Mouse (Mus musculus) C2C12 (cell line): Measurements from ENCODE around the gene Wfdc3. TPM values are rescaled to one million over a fixed set of nuclear protein-coding genes. Genes with fewer than 3 reads are reported as not detected.

ENCODE experiments used
- H3K27me3 ChIP-seq: one replicate; pipeline ENCODE4 v1.6.1; 2011; ENCODE audit not compliant: control insufficient read depth, insufficient read depth, insufficient read length
- H3K36me3 ChIP-seq: one replicate; pipeline ENCODE4 v1.6.1; 2011; ENCODE audit not compliant: control insufficient read depth, insufficient read depth
- H3K4me3 ChIP-seq: one replicate; pipeline ENCODE4 v1.5.1; 2011; ENCODE audit warnings: mild to moderate bottlenecking, control low read depth; ENCODE audit not compliant: poor library complexity, insufficient read depth, severe bottlenecking
- H3K79me2 ChIP-seq: one replicate; pipeline ENCODE4 v1.6.1; 2011; ENCODE audit not compliant: control insufficient read depth, insufficient read depth
- H3K79me3 ChIP-seq: one replicate; pipeline ENCODE4 v1.6.1; 2011; ENCODE audit warnings: low read depth, control low read depth
- H3ac ChIP-seq: one replicate; pipeline ENCODE3; 2011; ENCODE audit warnings: low read depth; ENCODE audit not compliant: control insufficient read depth, insufficient read length
- CEBPB ChIP-seq: IDR thresholded peaks from one replicate; pipeline ENCODE4 v1.6.1; 2011; ENCODE audit warnings: low read depth, mild to moderate bottlenecking, control low read depth, moderate library complexity
- CTCF ChIP-seq: IDR thresholded peaks from one replicate; pipeline ENCODE4 v1.5.1; 2011; ENCODE audit not compliant: control insufficient read depth, insufficient read depth, insufficient read length
- FOSL1 ChIP-seq: IDR thresholded peaks from one replicate; pipeline ENCODE4 v1.8.0; 2011; ENCODE audit warnings: mild to moderate bottlenecking, low read length; ENCODE audit not compliant: poor library complexity, insufficient read depth, severe bottlenecking
- MAX ChIP-seq: IDR thresholded peaks from one replicate; pipeline ENCODE4 v1.6.1; 2011; ENCODE audit warnings: mild to moderate bottlenecking, control low read depth
- MYOD1 ChIP-seq: IDR thresholded peaks from one replicate; pipeline ENCODE4 v1.6.1; 2011; ENCODE audit warnings: low read depth; ENCODE audit not compliant: control insufficient read depth, insufficient read length
- MYOG ChIP-seq: IDR thresholded peaks from one replicate; pipeline ENCODE4 v1.6.1; 2011; ENCODE audit not compliant: control insufficient read depth, insufficient read length; ENCODE audit errors: extremely low read depth
- USF1 ChIP-seq: IDR thresholded peaks from one replicate; pipeline ENCODE4 v1.6.1; 2011; ENCODE audit warnings: low read depth, mild to moderate bottlenecking, control low read depth, moderate library complexity
- polyA plus RNA-seq: library from polyadenylated mRNA; unstranded; fragments of >200 nt; fragmentation: generic; extraction: Trizol; gene quantifications from one replicate; pipeline ENCODE4 v1.2.1, GENCODE M21; 2012; ENCODE audit warnings: missing spikeins

Wfdc3 gene
- polyA plus RNA-seq, 1 experiment, result 0.13 TPM

- no peak overlapping the region for H3ac ChIP-seq
- no peaks in the 10 kb centered on the region for H3K79me3 ChIP-seq
- H3K79me2 ChIP-seq, result no peaks in the 10 kb centered on the region
- H3K4me3 ChIP-seq, result no peak overlapping the region
- H3K36me3 ChIP-seq, result no peaks in the 10 kb centered on the region
- H3K27me3 ChIP-seq, result peaks cover 5% of the 10 kb centered on the region
- TF ChIP-seq MYOD1 (no peak), MYOG (no peak), MAX (no peak), FOSL1 (no peak), USF1 (no peak), CEBPB (no peak), CTCF (no peak)
Observed at GRCm38 (mm10) chr2:164737377-164738090, 8.2 kb downstream of the Wfdc3 start.

GRCm38 (mm10) chr2:164735446-164735845 is 10.3 kb downstream of the Wfdc3 start:
- Histone ChIP-seq H3K79me2 (no peaks in the 10 kb centered on the region), H3K4me3 (no peak overlapping the region), H3K27me3 (peaks cover 8% of the 10 kb centered on the region), H3K36me3 (no peaks in the 10 kb centered on the region), H3ac (no peak overlapping the region), H3K79me3 (no peaks in the 10 kb centered on the region)
- no peak for TF ChIP-seq MAX
- TF ChIP-seq MYOG, result no peak
- TF ChIP-seq MYOD1, result no peak
- TF ChIP-seq USF1, result no peak
- no peak for TF ChIP-seq FOSL1
- no peak for TF ChIP-seq CTCF
- TF ChIP-seq CEBPB, result no peak

GRCm38 (mm10) chr2:164734839-164735238 is 10.9 kb downstream of the Wfdc3 start:
- no peak overlapping the region for H3K4me3 ChIP-seq
- H3K27me3 ChIP-seq, result peaks cover 8% of the 10 kb centered on the region
- H3K79me3 ChIP-seq, result no peaks in the 10 kb centered on the region
- no peak overlapping the region for H3ac ChIP-seq
- H3K79me2 ChIP-seq, result no peaks in the 10 kb centered on the region
- no peak for TF ChIP-seq MYOD1
- no peak for TF ChIP-seq FOSL1
- TF ChIP-seq CTCF, result no peak
- TF ChIP-seq MYOG, result no peak
- TF ChIP-seq MAX, result no peak
- TF ChIP-seq USF1, result no peak
- no peak for TF ChIP-seq CEBPB
- H3K36me3 ChIP-seq, result no peaks in the 10 kb centered on the region

- peaks cover 13% of the 10 kb centered on the region for H3K27me3 ChIP-seq
- H3K36me3 ChIP-seq, result no peaks in the 10 kb centered on the region
- no peak overlapping the region for H3ac ChIP-seq
- H3K4me3 ChIP-seq, result no peak overlapping the region
- H3K79me3 ChIP-seq, result no peaks in the 10 kb centered on the region
- no peaks in the 10 kb centered on the region for H3K79me2 ChIP-seq
- TF ChIP-seq CTCF (no peak), CEBPB (no peak), FOSL1 (no peak)
Observed at GRCm38 (mm10) chr2:164733259-164733658, 12.5 kb downstream of the Wfdc3 start.

GRCm38 (mm10) chr2:164731719-164732118 is 14.0 kb downstream of the Wfdc3 start:
- no peak overlapping the region for H3K4me3 ChIP-seq
- H3K27me3 ChIP-seq, result peaks cover 16% of the 10 kb centered on the region
- no peak overlapping the region for H3ac ChIP-seq
- H3K36me3 ChIP-seq, result no peaks in the 10 kb centered on the region
- no peaks in the 10 kb centered on the region for H3K79me3 ChIP-seq
- H3K79me2 ChIP-seq, result no peaks in the 10 kb centered on the region
- no peak for TF ChIP-seq FOSL1
- no peak for TF ChIP-seq CTCF
- no peak for TF ChIP-seq MYOG
- no peak for TF ChIP-seq USF1
- TF ChIP-seq MAX, result no peak
- TF ChIP-seq MYOD1, result no peak
- no peak for TF ChIP-seq CEBPB

- H3ac ChIP-seq, result no peak overlapping the region
- no peak overlapping the region for H3K4me3 ChIP-seq
- no peaks in the 10 kb centered on the region for H3K79me2 ChIP-seq
- H3K27me3 ChIP-seq, result peaks cover 28% of the 10 kb centered on the region
- no peak for TF ChIP-seq USF1
- no peak for TF ChIP-seq FOSL1
- no peaks in the 10 kb centered on the region for H3K36me3 ChIP-seq
- no peaks in the 10 kb centered on the region for H3K79me3 ChIP-seq
Observed at GRCm38 (mm10) chr2:164725895-164726619, 19.7 kb downstream of the Wfdc3 start.
